Mouse (Mus musculus): Measurements from ENCODE around the gene Trem2. TPM values are rescaled to one million over a fixed set of nuclear protein-coding genes. Genes with fewer than 3 reads are reported as not detected.

The Trem2 gene
- total RNA-seq, 2 experiments from 2014 or later, result 1.4 to 1.8 TPM

Other genes starting within 250 kb of the Trem2 start
- not detected for gene 9830107B12Rik, start 200.1 kb upstream of the Trem2 start, total RNA-seq (2021)
- under 1 TPM in 1 of 2 experiments, not detected in 1; 0.23 TPM for gene A530064D06Rik, start 179.1 kb upstream of the Trem2 start, total RNA-seq (2021)
- gene Trem1, start 113.6 kb upstream of the Trem2 start, total RNA-seq (2021), result under 1 TPM in 1 of 2 experiments, not detected in 1; 0.11 TPM
- under 1 TPM in 1 of 2 experiments, not detected in 1; 0.27 TPM for gene Trem3, start 98.6 kb upstream of the Trem2 start, total RNA-seq (2021)
- gene Treml4, start 82.1 kb upstream of the Trem2 start, total RNA-seq (2021), result under 1 TPM in 1 of 2 experiments, not detected in 1; 0.36 TPM
- gene Treml2, start 46.9 kb upstream of the Trem2 start, total RNA-seq (2021), result under 1 TPM in 1 of 2 experiments, not detected in 1; 0.18 TPM
- under 1 TPM; 0.05 to 0.34 TPM for gene B430306N03Rik, start 30.3 kb upstream of the Trem2 start, total RNA-seq (2021)
- not detected for gene Treml1, start 13.5 kb downstream of the Trem2 start, total RNA-seq (2021)
- 10 to 100 TPM; 11.3 to 19.2 TPM for gene Nfya, start 63.5 kb downstream of the Trem2 start, total RNA-seq (2021)
- 10 to 100 TPM in 1 of 2 experiments, 1 to 10 TPM in 1; 9.8 to 11.4 TPM for gene Oard1, start 63.6 kb downstream of the Trem2 start, total RNA-seq (2021)
- 100 to 1,000 TPM; 515 to 520 TPM for gene Apobec2, start 86.5 kb downstream of the Trem2 start, total RNA-seq (2021)
- gene Tspo2, start 105.1 kb downstream of the Trem2 start, total RNA-seq (2021), result under 1 TPM in 1 of 2 experiments, not detected in 1; 0.93 TPM
- not detected for gene Unc5cl, start 108.5 kb downstream of the Trem2 start, total RNA-seq (2021)